Mouse (Mus musculus) left cerebral cortex, postnatal 4 days (tissue): ENCODE data around the gene Psmd7. TPM values are rescaled to one million over a fixed set of nuclear protein-coding genes. Genes with fewer than 3 reads are reported as not detected.

ENCODE experiments used
- DNase-seq: peaks from one replicate; pipeline ENCODE4 v3.0.0-alpha.2; 2022
- intact Hi-C: fragments of 180-260 bp; cut with DNase I; formaldehyde crosslinking; loops from one replicate; pipeline ENCODE4 v1.15.1; 2025
- microRNA-seq: library from miRNA; unstranded; fragments of <30 nt; microRNA quantifications from one replicate; pipeline ENCODE4 v1.2.0, GENCODE M21; 2022
- total RNA-seq, 2 experiments: library from RNA; stranded (reverse); gene quantifications; 2 replicates each; pipeline ENCODE4 v1.2.3; 2021

The Psmd7 gene
- total RNA-seq, 2 experiments from 2014 or later: 118 to 121 TPM

- intact Hi-C loops: no loop called here
- DNase-seq: no peak
Observed at GRCm38 (mm10) chr8:107537472-107537871, 50.8 kb downstream of the Psmd7 start.

Small RNA genes within 50 kb of the gene (microRNA-seq; reads per million reads assigned to microRNA genes)
- gene Mir140: 4,577 reads per million, percentile 89 among the genes with 10 or more reads in this experiment

Other genes starting within 250 kb of the Psmd7 start
- 1 to 10 TPM; 2.5 to 2.7 TPM for gene Nqo1, start 185.3 kb downstream of the Psmd7 start, total RNA-seq
- 10 to 100 TPM; 41.8 to 45.6 TPM for gene Nob1, start 163.4 kb downstream of the Psmd7 start, total RNA-seq
- gene Wwp2, start 152.1 kb downstream of the Psmd7 start, total RNA-seq: 10 to 100 TPM; 37.3 to 41.5 TPM